Comparison of ENCODE assay signal across 21 mouse cellular contexts in genomic region chr7:113391619-113392018, GRCm38 (mm10). TPM values are rescaled to one million over a fixed set of nuclear protein-coding genes. Genes with fewer than 3 reads are reported as not detected.
"Had no signal": no experiment of that assay in that cellular context is flagged by ENCODE, and none has a peak within 500 bp of the region (broad histone marks: within the 10 kb centered on the region; RNA-seq: fewer than 3 reads in every experiment).

No protein-coding gene starts in this region.

- H3K9me3 ChIP-seq: intestine, embryonic 15.5 days; limb, embryonic 12.5 days; lung, embryonic 15.5 days; midbrain, embryonic 15.5 days; neural tube, embryonic 13.5 days had no signal

- ATAC-seq: intestine, embryonic 15.5 days; midbrain, embryonic 15.5 days had no signal

- H3K4me2 ChIP-seq: intestine, embryonic 15.5 days; limb, embryonic 12.5 days; lung, embryonic 15.5 days; midbrain, embryonic 11.5 days; midbrain, embryonic 15.5 days; neural tube, embryonic 13.5 days had no signal

- H3K9ac ChIP-seq: intestine, embryonic 15.5 days; limb, embryonic 12.5 days; lung, embryonic 15.5 days; midbrain, embryonic 15.5 days; neural tube, embryonic 13.5 days had no signal

- H3K36me3 ChIP-seq: intestine, embryonic 15.5 days; limb, embryonic 12.5 days; lung, embryonic 15.5 days; midbrain, embryonic 15.5 days; neural tube, embryonic 13.5 days had no signal

- DNase-seq: kidney, adult 18-20 months; kidney, postnatal 14 days; lung, postnatal 36 days; right cerebral cortex, postnatal 25 days; thymus, postnatal 4 days had no signal

- H3K4me1 ChIP-seq: intestine, embryonic 15.5 days; limb, embryonic 12.5 days; lung, embryonic 15.5 days; midbrain, embryonic 15.5 days; neural tube, embryonic 13.5 days had no signal

- H3K27me3 ChIP-seq: intestine, embryonic 15.5 days; limb, embryonic 12.5 days; lung, embryonic 15.5 days; midbrain, embryonic 15.5 days; neural tube, embryonic 13.5 days had no signal

- H3K27ac ChIP-seq: intestine, embryonic 15.5 days; limb, embryonic 12.5 days; lung, embryonic 15.5 days; midbrain, embryonic 15.5 days; neural tube, embryonic 13.5 days had no signal

- H3K4me3 ChIP-seq: intestine, embryonic 15.5 days; limb, embryonic 12.5 days; lung, embryonic 15.5 days; midbrain, embryonic 15.5 days; neural tube, embryonic 13.5 days had no signal

RNA-seq across cellular contexts. Expression of gene Pth, which starts 3.2 kb away (rescaled TPM):
- total RNA-seq: layer of hippocampus, adult 8-10 months; layer of hippocampus, postnatal 14 days; left cerebral cortex, adult 8-10 months; left cerebral cortex, postnatal 36 days; liver, adult 2 months; megakaryocyte, adult 5-6 weeks had no signal
- polyA plus RNA-seq: intestine, embryonic 15.5 days; kidney, embryonic 14.5 days; large intestine, adult 2 months; limb, embryonic 12.5 days; liver, adult 2 months; midbrain, embryonic 11.5 days; midbrain, embryonic 15.5 days; neural tube, embryonic 13.5 days; small intestine, adult 2 months; stomach, embryonic 16.5 days had no signal
